Mouse (Mus musculus): ENCODE data around the gene Hoxb6. TPM values are rescaled to one million over a fixed set of nuclear protein-coding genes. Genes with fewer than 3 reads are reported as not detected.

The Hoxb6 gene
- polyA plus RNA-seq, 1 experiment from 2014 or later, result 87.2 TPM

GRCm38 (mm10) chr11:96259038-96259437 lies 33.2 kb upstream of the Hoxb6 start:
- H3K4me3 ChIP-seq (ENCODE audit: low read depth, low read length), result no peak overlapping the region
- H3K4me1 ChIP-seq (ENCODE audit: control insufficient read depth, insufficient read depth, low read length), result peaks cover 58% of the 10 kb centered on the region
- no peak for ATAC-seq (ENCODE audit: insufficient read depth, low FRiP score, low TSS enrichment)

GRCm38 (mm10) chr11:96259511-96259910 lies 32.8 kb upstream of the Hoxb6 start:
- no peaks in the 10 kb centered on the region for H3K9me3 ChIP-seq (ENCODE audit: control insufficient read depth, low read length)
- no peak overlapping the region for H3K27ac ChIP-seq (ENCODE audit: low read depth, low read length)
- ATAC-seq (ENCODE audit: insufficient read depth, low FRiP score, low TSS enrichment) (no peak), DNase-seq (ENCODE audit: low spot score) (no peak)
- H3K4me3 ChIP-seq (ENCODE audit: low read depth, low read length), result no peak overlapping the region
- H3K4me2 ChIP-seq (ENCODE audit: low read depth), result no peak overlapping the region
- H3K4me1 ChIP-seq (ENCODE audit: control insufficient read depth, insufficient read depth, low read length), result peaks cover 58% of the 10 kb centered on the region
- H3K36me3 ChIP-seq (ENCODE audit: control insufficient read depth, insufficient read depth, low read length), result no peaks in the 10 kb centered on the region
- peaks cover 50% of the 10 kb centered on the region for H3K27me3 ChIP-seq (ENCODE audit: control insufficient read depth, insufficient read depth, low read length)
- no peak overlapping the region for H3K9ac ChIP-seq (ENCODE audit: low read length)
- WGBS, result 0% methylated on average over 1 of the region's 1 CpGs

More at GRCm38 (mm10) chr11:96259038-96259437, 33.2 kb upstream of the Hoxb6 start:
- H3K9me3 ChIP-seq (ENCODE audit: control insufficient read depth, low read length), result no peaks in the 10 kb centered on the region
- H3K4me2 ChIP-seq (ENCODE audit: low read depth), result no peak overlapping the region
- no peak overlapping the region for H3K9ac ChIP-seq (ENCODE audit: low read length)
- peak; percentile 13 for DNase-seq (ENCODE audit: low spot score)
- no peak overlapping the region for H3K27ac ChIP-seq (ENCODE audit: low read depth, low read length)
- H3K36me3 ChIP-seq (ENCODE audit: control insufficient read depth, insufficient read depth, low read length), result no peaks in the 10 kb centered on the region
- 3% methylated on average over 2 of the region's 2 CpGs for WGBS
- peaks cover 53% of the 10 kb centered on the region for H3K27me3 ChIP-seq (ENCODE audit: control insufficient read depth, insufficient read depth, low read length)

- Histone ChIP-seq H3K4me2 (ENCODE audit: low read depth) (peak overlapping the region; percentile 24), H3K4me1 (ENCODE audit: control insufficient read depth, insufficient read depth, low read length) (peaks cover 53% of the 10 kb centered on the region), H3K27me3 (ENCODE audit: control insufficient read depth, insufficient read depth, low read length) (peaks cover 43% of the 10 kb centered on the region), H3K27ac (ENCODE audit: low read depth, low read length) (0 out of 2 replicates have a peak overlapping the region, but pooled peaks have one; percentile 34), H3K36me3 (ENCODE audit: control insufficient read depth, insufficient read depth, low read length) (no peaks in the 10 kb centered on the region), H3K9ac (ENCODE audit: low read length) (peak overlapping the region; percentile 32; the same call in 1 of the 2 replicates), H3K4me3 (ENCODE audit: low read depth, low read length) (peak overlapping the region; percentile 4; the same call in 1 of the 2 replicates), H3K9me3 (ENCODE audit: control insufficient read depth, low read length) (no peaks in the 10 kb centered on the region)
- peak; percentile 61 for DNase-seq (ENCODE audit: low spot score)
- WGBS, result 1% methylated on average over 23 of the region's 23 CpGs
- peak; percentile 52; the same call in 1 of the 2 replicates for ATAC-seq (ENCODE audit: insufficient read depth, low FRiP score, low TSS enrichment)
These were observed 31.8 kb upstream of the Hoxb6 start for GRCm38 (mm10) chr11:96260310-96260970.

- ATAC-seq (ENCODE audit: insufficient read depth, low FRiP score, low TSS enrichment) (no peak), DNase-seq (ENCODE audit: low spot score) (peak; percentile 90)
- H3K4me1 ChIP-seq (ENCODE audit: control insufficient read depth, insufficient read depth, low read length), result peaks cover 47% of the 10 kb centered on the region
- peaks cover 36% of the 10 kb centered on the region for H3K27me3 ChIP-seq (ENCODE audit: control insufficient read depth, insufficient read depth, low read length)
- H3K27ac ChIP-seq (ENCODE audit: low read depth, low read length), result no peak overlapping the region
- no peak overlapping the region for H3K4me3 ChIP-seq (ENCODE audit: low read depth, low read length)
- H3K9me3 ChIP-seq (ENCODE audit: control insufficient read depth, low read length), result no peaks in the 10 kb centered on the region
- 2% methylated on average over 24 of the region's 24 CpGs for WGBS
- no peak overlapping the region for H3K9ac ChIP-seq (ENCODE audit: low read length)
- no peaks in the 10 kb centered on the region for H3K36me3 ChIP-seq (ENCODE audit: control insufficient read depth, insufficient read depth, low read length)
- peak overlapping the region; percentile 25; the same call in 1 of the 2 replicates for H3K4me2 ChIP-seq (ENCODE audit: low read depth)
These were observed 30.9 kb upstream of the Hoxb6 start for GRCm38 (mm10) chr11:96261323-96261890.

GRCm38 (mm10) chr11:96262262-96262830 lies 29.9 kb upstream of the Hoxb6 start:
- Histone ChIP-seq H3K36me3 (ENCODE audit: control insufficient read depth, insufficient read depth, low read length) (no peaks in the 10 kb centered on the region), H3K4me3 (ENCODE audit: low read depth, low read length) (no peak overlapping the region), H3K9ac (ENCODE audit: low read length) (no peak overlapping the region), H3K9me3 (ENCODE audit: control insufficient read depth, low read length) (no peaks in the 10 kb centered on the region), H3K27ac (ENCODE audit: low read depth, low read length) (no peak overlapping the region), H3K4me2 (ENCODE audit: low read depth) (no peak overlapping the region), H3K27me3 (ENCODE audit: control insufficient read depth, insufficient read depth, low read length) (peaks cover 32% of the 10 kb centered on the region), H3K4me1 (ENCODE audit: control insufficient read depth, insufficient read depth, low read length) (peaks cover 44% of the 10 kb centered on the region)
- DNase-seq (ENCODE audit: low spot score) (peak; percentile 32), ATAC-seq (ENCODE audit: insufficient read depth, low FRiP score, low TSS enrichment) (no peak)
- 15% methylated on average over 6 of the region's 6 CpGs for WGBS

- ATAC-seq (ENCODE audit: insufficient read depth, low FRiP score, low TSS enrichment) (no peak), DNase-seq (ENCODE audit: low spot score) (peak; percentile 52)
- WGBS, result 4% methylated on average over 33 of the region's 33 CpGs
- H3K27ac ChIP-seq (ENCODE audit: low read depth, low read length), result 0 out of 2 replicates have a peak overlapping the region, but pooled peaks have one; percentile 17
- peak overlapping the region; percentile 57 for H3K9ac ChIP-seq (ENCODE audit: low read length)
- no peaks in the 10 kb centered on the region for H3K9me3 ChIP-seq (ENCODE audit: control insufficient read depth, low read length)
- H3K36me3 ChIP-seq (ENCODE audit: control insufficient read depth, insufficient read depth, low read length), result no peaks in the 10 kb centered on the region
- H3K4me1 ChIP-seq (ENCODE audit: control insufficient read depth, insufficient read depth, low read length), result peaks cover 50% of the 10 kb centered on the region
- H3K27me3 ChIP-seq (ENCODE audit: control insufficient read depth, insufficient read depth, low read length), result peaks cover 25% of the 10 kb centered on the region
- peak overlapping the region; percentile 45 for H3K4me2 ChIP-seq (ENCODE audit: low read depth)
- H3K4me3 ChIP-seq (ENCODE audit: low read depth, low read length), result peak overlapping the region; percentile 22
These were observed 28.5 kb upstream of the Hoxb6 start for GRCm38 (mm10) chr11:96263636-96264389.

- peak; percentile 38 for DNase-seq (ENCODE audit: low spot score)
- Histone ChIP-seq H3K9ac (ENCODE audit: low read length) (peak overlapping the region; percentile 57), H3K27ac (ENCODE audit: low read depth, low read length) (peak overlapping the region; percentile 62), H3K27me3 (ENCODE audit: control insufficient read depth, insufficient read depth, low read length) (peaks cover 21% of the 10 kb centered on the region), H3K4me3 (ENCODE audit: low read depth, low read length) (peak overlapping the region; percentile 22), H3K4me1 (ENCODE audit: control insufficient read depth, insufficient read depth, low read length) (peaks cover 49% of the 10 kb centered on the region), H3K36me3 (ENCODE audit: control insufficient read depth, insufficient read depth, low read length) (no peaks in the 10 kb centered on the region), H3K4me2 (ENCODE audit: low read depth) (peak overlapping the region; percentile 45), H3K9me3 (ENCODE audit: control insufficient read depth, low read length) (no peaks in the 10 kb centered on the region)
- ATAC-seq (ENCODE audit: insufficient read depth, low FRiP score, low TSS enrichment), result no peak
- WGBS, result 11% methylated on average over 8 of the region's 8 CpGs
These were observed 27.8 kb upstream of the Hoxb6 start for GRCm38 (mm10) chr11:96264390-96265020.

- DNase-seq (ENCODE audit: low spot score) (peak; percentile 48), ATAC-seq (ENCODE audit: insufficient read depth, low FRiP score, low TSS enrichment) (no peak)
- H3K9me3 ChIP-seq (ENCODE audit: control insufficient read depth, low read length), result no peaks in the 10 kb centered on the region
- peak overlapping the region; percentile 33; the same call in 1 of the 2 replicates for H3K9ac ChIP-seq (ENCODE audit: low read length)
- WGBS, result 8% methylated on average over 7 of the region's 7 CpGs
- H3K27ac ChIP-seq (ENCODE audit: low read depth, low read length), result peak overlapping the region; percentile 79
- peak overlapping the region; percentile 45 for H3K4me2 ChIP-seq (ENCODE audit: low read depth)
- H3K4me1 ChIP-seq (ENCODE audit: control insufficient read depth, insufficient read depth, low read length), result peaks cover 44% of the 10 kb centered on the region
- H3K27me3 ChIP-seq (ENCODE audit: control insufficient read depth, insufficient read depth, low read length), result peaks cover 13% of the 10 kb centered on the region
- no peak overlapping the region for H3K4me3 ChIP-seq (ENCODE audit: low read depth, low read length)
- H3K36me3 ChIP-seq (ENCODE audit: control insufficient read depth, insufficient read depth, low read length), result no peaks in the 10 kb centered on the region
These were observed 26.3 kb upstream of the Hoxb6 start for GRCm38 (mm10) chr11:96265954-96266353.

All from neural tube, embryonic 11.5 days (tissue).